Mouse (Mus musculus) bone marrow macrophage, adult 2 months (primary cell): ENCODE data around the gene Itga2b.

ENCODE experiments used
- CTCF ChIP-seq: IDR thresholded peaks from 2 replicates; pipeline ENCODE4 v1.5.1; 2012; ENCODE audit warnings: low read depth, mild to moderate bottlenecking, low read length, moderate library complexity
- POLR2A ChIP-seq: IDR thresholded peaks from 2 replicates; pipeline ENCODE4 v1.6.1; 2012; ENCODE audit warnings: mild to moderate bottlenecking, low read depth, low read length, borderline replicate concordance

DNA sequence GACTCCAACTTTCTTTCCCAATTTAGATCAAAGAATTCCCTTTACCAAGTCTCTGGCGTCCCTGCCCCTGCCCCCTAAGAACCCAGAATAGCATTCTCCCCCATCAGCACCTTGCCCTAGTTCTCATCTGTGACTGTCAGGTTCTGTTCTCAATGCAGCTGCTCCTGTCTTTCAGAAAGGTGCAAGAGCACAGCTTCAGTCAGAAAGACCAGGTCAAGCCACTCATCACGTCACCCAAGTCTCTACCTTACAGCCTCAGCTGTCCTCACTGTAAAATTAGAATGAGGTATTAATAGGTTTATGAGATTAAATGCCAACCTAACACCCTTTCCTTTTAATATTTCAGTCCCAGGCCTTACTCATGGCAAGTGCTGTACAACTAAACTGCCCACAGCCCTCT is 23.3 kb upstream of the Itga2b start:
- no peak for TF ChIP-seq CTCF
- no peak for TF ChIP-seq POLR2A
